Mouse (Mus musculus): ENCODE data around the gene Cenpe. TPM values are rescaled to one million over a fixed set of nuclear protein-coding genes. Genes with fewer than 3 reads are reported as not detected.

The Cenpe gene
- total and polyA plus RNA-seq, 2 experiments from 2014 or later, result 2.4 to 5.5 TPM

GRCm38 (mm10) chr3:135293703-135294102 is 81.4 kb downstream of the Cenpe start:
- H3K9me3 ChIP-seq (replicated peaks; ENCODE audit: control insufficient read depth, low read length), result no peaks in the 10 kb centered on the region
- H3K4me3 ChIP-seq (ENCODE audit: low read depth, low read length), result no peak overlapping the region
- H3K4me1 ChIP-seq (ENCODE audit: control insufficient read depth, insufficient read depth), result no peaks in the 10 kb centered on the region; the same call in 1 of the 2 replicates
- H3K36me3 ChIP-seq (replicated peaks; ENCODE audit: control insufficient read depth, insufficient read depth, low read length), result no peaks in the 10 kb centered on the region
- TF ChIP-seq EP300 (IDR thresholded peaks at IDR 0.05; ENCODE audit: low read depth) (no peak), CTCF (IDR thresholded peaks at IDR 0.05; ENCODE audit: low read depth) (no peak)
- ATAC-seq (ENCODE audit: insufficient read depth, low read depth) (no peak), DNase-seq (ENCODE audit: low spot score) (no peak)
- H3K9ac ChIP-seq (replicated peaks; ENCODE audit: low read depth, low read length), result no peak overlapping the region
- H3K27me3 ChIP-seq (ENCODE audit: control insufficient read depth, insufficient read depth, low read length), result no peaks in the 10 kb centered on the region
- no peak overlapping the region for H3K27ac ChIP-seq (ENCODE audit: low read depth)
- 35% methylated on average over 7 of the region's 7 CpGs for WGBS
- H3K4me2 ChIP-seq (ENCODE audit: low read depth, low read length), result no peak overlapping the region

GRCm38 (mm10) chr3:135295559-135295958 is 83.2 kb downstream of the Cenpe start:
- DNase-seq (ENCODE audit: low spot score) (no peak), ATAC-seq (ENCODE audit: insufficient read depth, low read depth) (no peak)
- TF ChIP-seq CTCF (IDR thresholded peaks at IDR 0.05; ENCODE audit: low read depth), result no peak
- no peak for TF ChIP-seq EP300 (IDR thresholded peaks at IDR 0.05; ENCODE audit: low read depth)
- Histone ChIP-seq H3K4me3 (ENCODE audit: low read depth, low read length) (no peak overlapping the region), H3K4me2 (ENCODE audit: low read depth, low read length) (no peak overlapping the region), H3K36me3 (replicated peaks; ENCODE audit: control insufficient read depth, insufficient read depth, low read length) (no peaks in the 10 kb centered on the region), H3K9me3 (replicated peaks; ENCODE audit: control insufficient read depth, low read length) (no peaks in the 10 kb centered on the region), H3K27me3 (ENCODE audit: control insufficient read depth, insufficient read depth, low read length) (no peaks in the 10 kb centered on the region), H3K4me1 (ENCODE audit: control insufficient read depth, insufficient read depth) (no peaks in the 10 kb centered on the region; the same call in 1 of the 2 replicates), H3K27ac (ENCODE audit: low read depth) (no peak overlapping the region), H3K9ac (replicated peaks; ENCODE audit: low read depth, low read length) (no peak overlapping the region)
- WGBS, result 89% methylated on average over 1 of the region's 1 CpGs

- DNase-seq (ENCODE audit: low spot score) (no peak), ATAC-seq (ENCODE audit: insufficient read depth, low read depth) (no peak)
- H3K36me3 ChIP-seq (replicated peaks; ENCODE audit: control insufficient read depth, insufficient read depth, low read length), result no peaks in the 10 kb centered on the region
- H3K27ac ChIP-seq (ENCODE audit: low read depth), result no peak overlapping the region
- TF ChIP-seq EP300 (IDR thresholded peaks at IDR 0.05; ENCODE audit: low read depth) (no peak), CTCF (IDR thresholded peaks at IDR 0.05; ENCODE audit: low read depth) (no peak)
- no peaks in the 10 kb centered on the region for H3K9me3 ChIP-seq (replicated peaks; ENCODE audit: control insufficient read depth, low read length)
- no peak overlapping the region for H3K4me3 ChIP-seq (ENCODE audit: low read depth, low read length)
- 32% methylated on average over 3 of the region's 3 CpGs for WGBS
- no peak overlapping the region for H3K4me2 ChIP-seq (ENCODE audit: low read depth, low read length)
- H3K27me3 ChIP-seq (ENCODE audit: control insufficient read depth, insufficient read depth, low read length), result no peaks in the 10 kb centered on the region
- H3K9ac ChIP-seq (replicated peaks; ENCODE audit: low read depth, low read length), result no peak overlapping the region
- H3K4me1 ChIP-seq (ENCODE audit: control insufficient read depth, insufficient read depth), result no peaks in the 10 kb centered on the region; the same call in 1 of the 2 replicates
Observed at GRCm38 (mm10) chr3:135298560-135298959, 86.2 kb downstream of the Cenpe start.

- TF ChIP-seq CTCF (IDR thresholded peaks at IDR 0.05; ENCODE audit: low read depth), result no peak
- TF ChIP-seq EP300 (IDR thresholded peaks at IDR 0.05; ENCODE audit: low read depth), result no peak
- Histone ChIP-seq H3K9me3 (replicated peaks; ENCODE audit: control insufficient read depth, low read length) (no peaks in the 10 kb centered on the region), H3K9ac (replicated peaks; ENCODE audit: low read depth, low read length) (no peak overlapping the region), H3K27me3 (ENCODE audit: control insufficient read depth, insufficient read depth, low read length) (no peaks in the 10 kb centered on the region), H3K4me3 (ENCODE audit: low read depth, low read length) (no peak overlapping the region), H3K36me3 (replicated peaks; ENCODE audit: control insufficient read depth, insufficient read depth, low read length) (no peaks in the 10 kb centered on the region), H3K27ac (ENCODE audit: low read depth) (no peak overlapping the region), H3K4me1 (ENCODE audit: control insufficient read depth, insufficient read depth) (no peaks in the 10 kb centered on the region), H3K4me2 (ENCODE audit: low read depth, low read length) (no peak overlapping the region)
- 58% methylated on average over 6 of the region's 6 CpGs for WGBS
- ATAC-seq (ENCODE audit: insufficient read depth, low read depth) (no peak), DNase-seq (ENCODE audit: low spot score) (no peak)
Observed at GRCm38 (mm10) chr3:135300081-135300480, 87.7 kb downstream of the Cenpe start.

DNA sequence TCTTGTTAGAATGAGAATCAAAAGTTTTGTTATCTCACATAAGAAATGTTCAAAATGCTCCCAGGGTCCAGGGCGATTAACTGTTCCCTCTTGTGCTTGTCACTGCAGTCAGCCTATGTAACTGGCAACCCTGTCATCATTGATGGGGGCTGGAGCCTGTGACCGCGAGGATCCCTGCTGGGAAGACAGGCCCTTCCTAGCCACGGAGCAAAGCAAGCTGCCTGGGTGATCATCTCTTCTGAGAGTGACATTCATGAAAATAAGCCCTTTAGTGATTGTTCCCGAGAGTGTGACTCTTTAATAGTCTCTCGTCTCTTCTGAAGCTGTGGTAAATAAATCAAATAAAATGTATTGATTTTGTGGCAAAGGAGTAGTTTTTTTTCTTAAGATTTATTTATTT is 91.7 kb downstream of the Cenpe start:
- WGBS, result 56% methylated on average over 6 of the region's 6 CpGs
- ATAC-seq (ENCODE audit: insufficient read depth, low read depth), result no peak
- Histone ChIP-seq H3K4me1 (ENCODE audit: control insufficient read depth, insufficient read depth) (no peaks in the 10 kb centered on the region), H3K9me3 (replicated peaks; ENCODE audit: control insufficient read depth, low read length) (no peaks in the 10 kb centered on the region), H3K4me2 (ENCODE audit: low read depth, low read length) (no peak overlapping the region), H3K36me3 (replicated peaks; ENCODE audit: control insufficient read depth, insufficient read depth, low read length) (no peaks in the 10 kb centered on the region), H3K27ac (ENCODE audit: low read depth) (no peak overlapping the region), H3K4me3 (ENCODE audit: low read depth, low read length) (no peak overlapping the region), H3K27me3 (ENCODE audit: control insufficient read depth, insufficient read depth, low read length) (peaks cover 4% of the 10 kb centered on the region; the same call in 1 of the 2 replicates), H3K9ac (replicated peaks; ENCODE audit: low read depth, low read length) (no peak overlapping the region)
- TF ChIP-seq EP300 (IDR thresholded peaks at IDR 0.05; ENCODE audit: low read depth) (no peak), CTCF (IDR thresholded peaks at IDR 0.05; ENCODE audit: low read depth) (no peak)
- DNase-seq (ENCODE audit: low spot score), result no peak

- ATAC-seq (ENCODE audit: insufficient read depth, low read depth), result no peak
- H3K27me3 ChIP-seq (ENCODE audit: control insufficient read depth, insufficient read depth, low read length), result peaks cover 4% of the 10 kb centered on the region; the same call in 1 of the 2 replicates
- no peaks in the 10 kb centered on the region for H3K36me3 ChIP-seq (replicated peaks; ENCODE audit: control insufficient read depth, insufficient read depth, low read length)
- H3K9ac ChIP-seq (replicated peaks; ENCODE audit: low read depth, low read length), result no peak overlapping the region
- DNase-seq (ENCODE audit: low spot score), result no peak
- no peak overlapping the region for H3K27ac ChIP-seq (ENCODE audit: low read depth)
- H3K9me3 ChIP-seq (replicated peaks; ENCODE audit: control insufficient read depth, low read length), result no peaks in the 10 kb centered on the region
- H3K4me1 ChIP-seq (ENCODE audit: control insufficient read depth, insufficient read depth), result no peaks in the 10 kb centered on the region
- H3K4me2 ChIP-seq (ENCODE audit: low read depth, low read length), result no peak overlapping the region
- whole genome bisulfite sequencing, result 47% methylated on average over 9 of the region's 9 CpGs
- TF ChIP-seq EP300 (IDR thresholded peaks at IDR 0.05; ENCODE audit: low read depth) (no peak), CTCF (IDR thresholded peaks at IDR 0.05; ENCODE audit: low read depth) (no peak)
- H3K4me3 ChIP-seq (ENCODE audit: low read depth, low read length), result no peak overlapping the region
Observed at GRCm38 (mm10) chr3:135304566-135304965, 92.2 kb downstream of the Cenpe start.
